Mouse (Mus musculus) ES-Bruce4 (cell line): Measurements from ENCODE around the gene Sugct. TPM values are rescaled to one million over a fixed set of nuclear protein-coding genes. Genes with fewer than 3 reads are reported as not detected.

Experiments used
- H3K27ac ChIP-seq: 2 replicates; pipeline ENCODE4 v1.5.1; 2012; ENCODE audit warnings: low read length, inconsistent platforms; ENCODE audit not compliant: insufficient read depth
- H3K27me3 ChIP-seq: 2 replicates; pipeline ENCODE4 v1.6.1; 2012; ENCODE audit warnings: mild to moderate bottlenecking, low read length, inconsistent platforms; ENCODE audit not compliant: control insufficient read depth, poor library complexity, insufficient read depth, severe bottlenecking
- H3K36me3 ChIP-seq: 2 replicates; pipeline ENCODE4 v1.6.1; 2012; ENCODE audit warnings: inconsistent platforms, mild to moderate bottlenecking, low read length, moderate library complexity; ENCODE audit not compliant: control insufficient read depth, poor library complexity, insufficient read depth, severe bottlenecking
- H3K4me1 ChIP-seq: one replicate; pipeline ENCODE4 v1.8.1; 2011; ENCODE audit warnings: low read length; ENCODE audit not compliant: control insufficient read depth, insufficient read depth
- H3K4me3 ChIP-seq: 2 replicates; pipeline ENCODE4 v1.5.1; 2011; ENCODE audit warnings: low read depth, mild to moderate bottlenecking, low read length
- H3K9ac ChIP-seq: 2 replicates; pipeline ENCODE4 v1.6.1; 2012; ENCODE audit warnings: low read depth, mild to moderate bottlenecking, inconsistent platforms; ENCODE audit not compliant: poor library complexity, severe bottlenecking
- H3K9me3 ChIP-seq: replicated peaks from 2 replicates; pipeline ENCODE4 v1.6.1; 2012; ENCODE audit warnings: mild to moderate bottlenecking, low read length, inconsistent platforms; ENCODE audit not compliant: control insufficient read depth, poor library complexity, insufficient read depth, severe bottlenecking
- CTCF ChIP-seq: IDR thresholded peaks from one replicate; pipeline ENCODE4 v1.8.1; 2011; ENCODE audit warnings: low read depth, low read length
- EP300 ChIP-seq: IDR thresholded peaks from 2 replicates; pipeline ENCODE4 v1.6.1; 2011; ENCODE audit warnings: low read depth, low read length; ENCODE audit not compliant: insufficient read depth
- POLR2A ChIP-seq: IDR thresholded peaks from one replicate; pipeline ENCODE4 v1.8.1; 2011; ENCODE audit warnings: low read length; ENCODE audit not compliant: insufficient read depth
- polyA plus RNA-seq: library from polyadenylated mRNA; stranded (reverse); fragments of >200 nt; gene quantifications from 2 replicates; pipeline ENCODE4 v1.2.4, GENCODE M21; 2011; ENCODE audit warnings: low read depth; ENCODE audit not compliant: missing spikeins, insufficient read depth, insufficient read length

Sugct gene
- polyA plus RNA-seq, 1 experiment: 2.8 TPM

GRCm38 (mm10) chr13:16898084-16898792, 797.1 kb downstream of the Sugct start:
- TF ChIP-seq POLR2A: no peak
- no peak for TF ChIP-seq CTCF
- TF ChIP-seq EP300: no peak

GRCm38 (mm10) chr13:16878056-16878455, 817.3 kb downstream of the Sugct start:
- no peaks in the 10 kb centered on the region for H3K36me3 ChIP-seq
- no peak for TF ChIP-seq CTCF
- no peak for TF ChIP-seq EP300
- TF ChIP-seq POLR2A: no peak

More at GRCm38 (mm10) chr13:16898084-16898792, 797.1 kb downstream of the Sugct start:
- no peaks in the 10 kb centered on the region for H3K36me3 ChIP-seq
- H3K9me3 ChIP-seq: no peaks in the 10 kb centered on the region
- no peak overlapping the region for H3K9ac ChIP-seq
- H3K27ac ChIP-seq: no peak overlapping the region
- H3K4me1 ChIP-seq: no peaks in the 10 kb centered on the region
- H3K4me3 ChIP-seq: no peak overlapping the region
- no peaks in the 10 kb centered on the region for H3K27me3 ChIP-seq

GRCm38 (mm10) chr13:16859986-16860385, 835.4 kb downstream of the Sugct start:
- H3K4me3 ChIP-seq: no peak overlapping the region
- no peaks in the 10 kb centered on the region for H3K36me3 ChIP-seq
- no peak overlapping the region for H3K27ac ChIP-seq
- no peaks in the 10 kb centered on the region for H3K9me3 ChIP-seq
- no peaks in the 10 kb centered on the region for H3K27me3 ChIP-seq
- no peak for TF ChIP-seq CTCF
- no peak for TF ChIP-seq EP300
- TF ChIP-seq POLR2A: no peak
- H3K4me1 ChIP-seq: no peaks in the 10 kb centered on the region
- H3K9ac ChIP-seq: no peak overlapping the region

More at GRCm38 (mm10) chr13:16878056-16878455, 817.3 kb downstream of the Sugct start:
- H3K27me3 ChIP-seq: no peaks in the 10 kb centered on the region
- no peak overlapping the region for H3K4me3 ChIP-seq
- H3K4me1 ChIP-seq: no peaks in the 10 kb centered on the region
- H3K9me3 ChIP-seq: no peaks in the 10 kb centered on the region
- no peak overlapping the region for H3K9ac ChIP-seq
- H3K27ac ChIP-seq: no peak overlapping the region

GRCm38 (mm10) chr13:16847236-16847635, 848.1 kb downstream of the Sugct start:
- Histone ChIP-seq H3K4me3 (no peak overlapping the region), H3K27me3 (no peaks in the 10 kb centered on the region), H3K36me3 (no peaks in the 10 kb centered on the region), H3K9me3 (no peaks in the 10 kb centered on the region), H3K27ac (no peak overlapping the region), H3K9ac (no peak overlapping the region), H3K4me1 (no peaks in the 10 kb centered on the region)
- no peak for TF ChIP-seq EP300
- TF ChIP-seq CTCF: no peak
- TF ChIP-seq POLR2A: no peak

- no peaks in the 10 kb centered on the region for H3K27me3 ChIP-seq
- no peaks in the 10 kb centered on the region for H3K36me3 ChIP-seq
- no peak overlapping the region for H3K4me3 ChIP-seq
- TF ChIP-seq POLR2A: no peak
- TF ChIP-seq EP300: no peak
- TF ChIP-seq CTCF: no peak
- H3K4me1 ChIP-seq: no peaks in the 10 kb centered on the region
- H3K9ac ChIP-seq: no peak overlapping the region
- H3K27ac ChIP-seq: no peak overlapping the region
- H3K9me3 ChIP-seq: no peaks in the 10 kb centered on the region
These were observed 854.4 kb downstream of the Sugct start for GRCm38 (mm10) chr13:16840994-16841393.

GRCm38 (mm10) chr13:16838409-16838808, 856.9 kb downstream of the Sugct start:
- H3K27me3 ChIP-seq: no peaks in the 10 kb centered on the region
- no peak for TF ChIP-seq CTCF
- TF ChIP-seq POLR2A: no peak
- TF ChIP-seq EP300: no peak
- H3K36me3 ChIP-seq: no peaks in the 10 kb centered on the region
- no peaks in the 10 kb centered on the region for H3K9me3 ChIP-seq
- H3K9ac ChIP-seq: no peak overlapping the region
- H3K27ac ChIP-seq: no peak overlapping the region
- H3K4me3 ChIP-seq: no peak overlapping the region
- no peaks in the 10 kb centered on the region for H3K4me1 ChIP-seq
